Mouse (Mus musculus) regulatory T cell (primary cell): ENCODE measurements around the gene Tsr2.

Experiments
- in situ Hi-C: fragments of 300-600 bp; cut with MboI, MseI; formaldehyde crosslinking; loops from one replicate; pipeline ENCODE4 v1.15.1; 2025; ENCODE audit warnings: high pct_unique_total_duplicates

Tsr2 gene

GRCm38 (mm10) chrX:151096171-151097058, at the start of gene Tsr2:
Tsr2 (minus strand) TSS chrX:151096543.
- in situ Hi-C loops: no loop called here

DNA sequence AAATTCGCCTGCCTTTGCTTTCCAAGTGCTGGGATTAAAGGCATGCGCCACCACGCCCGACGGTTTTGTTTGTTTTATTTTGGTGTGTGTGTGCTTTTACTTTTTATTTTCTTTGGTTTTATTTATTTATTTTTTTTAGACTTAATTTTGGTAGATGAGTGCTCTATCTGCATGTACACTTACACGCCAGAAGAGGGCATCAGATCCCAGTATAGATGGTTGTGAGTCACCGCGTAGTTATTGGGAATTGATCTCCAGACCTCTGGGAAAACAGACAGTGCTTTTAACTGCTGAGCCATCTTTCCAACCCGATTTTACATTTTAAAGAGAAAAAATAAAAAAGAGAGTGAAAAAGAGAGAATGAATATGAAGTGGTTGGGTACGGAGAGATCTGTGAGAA, 36.4 kb upstream of the Tsr2 start:
- in situ Hi-C loops: no loop called here

DNA sequence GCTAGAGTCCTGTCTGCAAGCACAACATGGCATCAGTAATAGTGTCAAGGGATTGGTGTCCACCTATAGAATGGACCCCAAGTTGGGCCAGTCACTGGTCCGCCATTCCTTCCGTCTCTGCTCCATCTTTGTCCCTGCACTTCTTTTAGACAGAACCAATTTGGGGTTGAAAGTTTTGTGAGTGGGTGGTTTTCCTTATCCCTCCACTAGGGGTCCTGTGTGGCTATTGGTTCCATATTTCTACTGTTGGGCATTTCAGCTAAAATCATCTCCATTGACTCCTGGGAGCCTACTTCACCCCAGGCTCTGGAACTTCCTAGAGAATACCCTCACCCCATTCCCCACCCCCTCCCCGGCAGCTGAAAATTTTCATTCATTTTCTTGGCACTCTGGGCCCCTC, 34.1 kb upstream of the Tsr2 start:
- in situ Hi-C loops: no loop called here

DNA sequence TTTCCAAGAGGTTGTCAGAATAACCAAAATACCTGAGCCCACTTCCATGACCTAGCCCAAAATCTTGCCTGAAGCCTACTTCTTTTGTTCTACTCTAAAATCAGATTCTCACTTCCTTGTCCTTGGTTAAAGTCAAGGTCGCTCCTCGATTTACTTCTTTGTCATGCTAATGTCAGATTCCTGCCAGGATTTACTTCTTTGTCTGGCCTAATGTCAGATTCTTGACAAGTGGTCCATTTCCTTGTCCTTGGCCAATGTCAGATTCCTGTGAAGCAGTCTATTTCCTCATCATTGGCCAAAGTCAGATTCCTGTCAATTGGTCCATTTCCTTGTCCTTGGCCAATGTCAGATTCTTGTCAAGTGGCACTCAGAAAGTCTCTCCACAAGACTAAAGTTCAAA, 27.6 kb upstream of the Tsr2 start:
- in situ Hi-C loops: no loop called here

GRCm38 (mm10) chrX:151117432-151117831, 21.1 kb upstream of the Tsr2 start:
- in situ Hi-C loops: no loop called here

- in situ Hi-C loops: no loop called here
Observed at GRCm38 (mm10) chrX:151116795-151117194, 20.5 kb upstream of the Tsr2 start.

DNA sequence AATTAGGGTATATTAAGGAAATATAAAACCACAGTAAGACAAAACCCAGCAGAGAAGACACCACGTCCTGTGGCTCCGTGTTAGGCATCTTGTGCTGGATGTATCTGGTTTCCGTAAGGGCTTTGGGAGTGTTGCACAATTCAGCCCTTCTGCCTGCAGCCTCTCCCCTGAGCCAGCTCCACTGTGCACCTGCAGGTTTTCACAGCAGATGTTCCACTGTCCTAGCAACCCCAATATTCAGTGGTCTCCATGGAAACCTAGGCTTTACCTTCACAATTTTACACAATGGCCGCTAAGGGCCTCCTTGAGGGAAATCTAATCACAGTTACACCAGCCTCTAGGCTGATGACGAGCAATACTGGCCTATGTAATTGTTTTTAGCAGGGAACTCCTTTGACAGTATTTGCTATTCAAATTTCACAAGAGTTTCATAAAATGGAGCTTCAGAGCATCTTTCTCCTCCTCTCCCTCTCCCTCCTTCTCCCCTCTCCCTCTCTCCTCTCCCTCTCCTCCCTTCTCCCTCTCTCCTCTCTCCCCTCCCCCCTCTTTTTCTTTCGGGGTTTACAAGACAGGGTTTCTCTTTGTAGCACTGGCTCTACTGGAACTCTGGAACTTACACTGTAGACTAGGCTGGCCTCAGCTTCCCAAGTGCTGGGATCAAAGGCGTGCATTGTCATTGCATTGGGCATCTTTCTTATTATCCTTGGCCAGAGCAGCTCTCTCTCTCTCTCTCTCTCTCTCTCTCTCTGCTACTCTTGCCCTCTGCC, 11.1 kb upstream of the Tsr2 start:
- in situ Hi-C loops: no loop called here

GRCm38 (mm10) chrX:151087418-151087817, 8.9 kb downstream of the Tsr2 start:
- in situ Hi-C loops: no loop called here

DNA sequence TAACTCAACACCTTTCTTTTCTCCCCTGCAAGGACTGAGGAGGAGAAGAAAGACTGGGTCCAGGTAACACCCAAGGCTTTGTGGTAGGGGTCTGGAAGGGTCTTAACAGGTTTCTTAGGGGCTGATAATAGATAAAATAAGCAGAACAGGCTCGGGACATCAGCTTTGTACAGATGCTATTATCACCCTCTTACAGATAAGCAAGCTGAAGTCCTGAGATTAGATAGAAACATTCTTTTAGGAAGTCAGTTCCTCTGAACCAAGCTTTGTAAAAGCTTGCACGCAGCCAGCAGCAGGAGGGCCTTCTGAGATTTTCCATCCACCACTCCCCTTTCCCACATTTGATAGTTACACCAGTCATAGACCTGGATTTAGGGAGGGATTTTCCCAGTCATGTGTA, 10.7 kb downstream of the Tsr2 start:
- in situ Hi-C loops: no loop called here

- in situ Hi-C loops: no loop called here
Observed at GRCm38 (mm10) chrX:151076941-151077485, 19.3 kb downstream of the Tsr2 start.

DNA sequence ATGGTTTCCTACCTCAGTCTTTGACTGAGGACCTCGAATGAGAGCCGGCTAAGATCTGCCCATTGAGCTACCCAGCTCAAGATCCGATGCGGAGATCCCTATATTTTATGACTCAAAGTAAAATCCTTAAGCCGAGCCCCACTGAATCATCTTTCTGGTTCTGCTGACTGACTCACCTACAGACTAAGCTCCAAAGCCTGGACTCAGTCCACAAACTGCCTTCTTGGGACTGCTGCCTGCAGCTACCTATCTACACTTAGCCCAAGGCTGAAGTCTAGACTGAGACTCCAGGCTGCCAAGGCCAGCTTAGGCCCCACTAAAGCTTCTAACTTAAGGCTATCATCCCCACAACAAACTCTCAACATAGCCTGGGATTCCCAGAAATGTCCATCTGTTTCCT, 20.3 kb downstream of the Tsr2 start:
- in situ Hi-C loops: no loop called here

DNA sequence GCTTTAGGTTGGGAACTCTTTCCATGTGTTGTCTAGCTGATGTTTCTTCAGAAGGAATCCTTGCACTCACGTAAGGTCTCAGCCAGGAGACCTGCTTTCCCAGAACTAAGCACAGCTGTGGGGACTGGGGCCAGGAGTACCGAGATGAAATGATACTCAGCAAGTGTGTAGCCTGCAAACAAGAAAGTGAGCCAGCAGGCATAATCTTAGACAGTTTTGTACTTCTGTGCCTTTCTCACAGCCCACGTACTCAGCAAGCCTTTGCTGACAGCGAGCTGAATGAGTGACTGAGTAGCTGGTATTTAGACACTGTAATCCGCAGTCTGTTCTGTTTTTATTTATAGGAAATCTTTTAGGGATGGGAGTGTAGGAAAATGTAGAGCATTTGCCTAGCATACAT, 28.5 kb downstream of the Tsr2 start:
- in situ Hi-C loops: no loop called here

GRCm38 (mm10) chrX:151066071-151066666, 30.2 kb downstream of the Tsr2 start:
- in situ Hi-C loops: no loop called here

DNA sequence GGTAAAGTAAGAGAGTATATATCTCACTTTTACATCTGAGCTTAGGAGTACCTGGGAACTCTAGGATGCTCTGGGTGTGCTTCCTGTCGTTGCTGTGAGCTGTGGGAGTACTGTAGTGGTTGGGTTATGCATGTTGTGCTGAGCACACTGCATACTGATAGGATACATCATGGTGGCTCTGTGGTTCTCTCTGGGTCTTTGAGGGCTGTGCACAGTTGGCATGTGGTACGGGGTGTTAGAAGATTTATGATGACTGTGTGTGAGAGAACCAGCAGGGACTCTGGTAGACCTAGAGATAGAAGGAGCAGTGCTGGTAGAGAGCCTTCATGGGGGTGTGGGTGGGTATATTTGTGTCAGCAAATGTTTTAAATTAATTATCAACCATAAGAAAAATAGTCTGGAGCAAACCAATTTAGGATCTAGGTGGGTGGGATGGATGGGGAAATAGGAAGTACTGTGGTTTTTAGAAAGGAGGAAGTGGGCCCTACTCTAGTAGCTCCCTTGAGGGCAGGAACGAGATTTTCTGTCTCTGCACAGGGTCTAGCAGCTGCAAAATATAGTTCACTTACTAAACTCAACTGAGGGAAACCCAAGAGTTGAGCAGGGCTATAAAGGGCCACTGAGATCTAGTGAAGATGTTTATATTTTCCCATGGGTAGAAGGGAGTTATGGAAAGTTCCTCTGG, 34.6 kb downstream of the Tsr2 start:
- in situ Hi-C loops: no loop called here

DNA sequence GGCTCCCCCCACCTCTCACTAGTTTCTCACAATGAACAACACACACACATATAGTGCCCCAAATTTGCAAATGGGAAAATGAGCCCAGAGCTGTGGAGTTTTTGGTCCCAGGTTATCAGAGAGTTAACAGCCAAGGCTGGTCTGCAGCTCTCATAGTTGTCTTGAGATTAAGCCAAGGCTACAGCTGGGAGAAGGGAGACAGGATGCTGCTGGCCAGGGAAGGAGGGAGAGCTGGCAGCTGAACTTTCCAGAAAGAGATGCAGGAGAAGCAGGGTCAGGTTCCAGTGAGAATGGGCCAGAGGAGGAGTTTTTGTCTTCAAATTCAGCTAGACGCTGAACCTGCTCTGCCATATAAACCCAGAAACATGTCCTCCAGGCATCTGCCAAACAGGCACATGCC, 37.0 kb downstream of the Tsr2 start:
- in situ Hi-C loops: no loop called here

DNA sequence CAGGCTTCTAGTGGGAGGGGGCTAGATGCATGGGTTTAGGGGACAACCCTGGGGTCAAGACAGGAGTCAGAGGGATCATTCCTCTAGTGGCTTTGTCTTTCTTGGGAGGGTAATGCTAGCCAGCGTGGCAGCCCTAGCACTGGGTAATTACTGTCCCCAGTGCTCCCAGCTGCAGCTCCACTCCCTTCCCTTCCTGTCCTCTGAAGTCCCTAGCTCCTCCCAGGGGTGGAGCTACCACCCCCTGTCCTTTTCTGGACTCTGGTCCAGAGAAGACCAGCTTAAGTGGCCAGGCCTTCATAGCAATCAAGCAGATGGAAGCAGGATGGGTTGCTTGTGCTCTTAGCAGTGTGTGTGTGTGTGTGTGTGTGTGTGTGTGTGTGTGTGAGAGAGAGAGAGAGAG, 40.8 kb downstream of the Tsr2 start:
- in situ Hi-C loops: no loop called here

GRCm38 (mm10) chrX:151054489-151054888, 41.9 kb downstream of the Tsr2 start:
- in situ Hi-C loops: no loop called here

GRCm38 (mm10) chrX:151050337-151050736, 46.0 kb downstream of the Tsr2 start:
- in situ Hi-C loops: no loop called here

DNA sequence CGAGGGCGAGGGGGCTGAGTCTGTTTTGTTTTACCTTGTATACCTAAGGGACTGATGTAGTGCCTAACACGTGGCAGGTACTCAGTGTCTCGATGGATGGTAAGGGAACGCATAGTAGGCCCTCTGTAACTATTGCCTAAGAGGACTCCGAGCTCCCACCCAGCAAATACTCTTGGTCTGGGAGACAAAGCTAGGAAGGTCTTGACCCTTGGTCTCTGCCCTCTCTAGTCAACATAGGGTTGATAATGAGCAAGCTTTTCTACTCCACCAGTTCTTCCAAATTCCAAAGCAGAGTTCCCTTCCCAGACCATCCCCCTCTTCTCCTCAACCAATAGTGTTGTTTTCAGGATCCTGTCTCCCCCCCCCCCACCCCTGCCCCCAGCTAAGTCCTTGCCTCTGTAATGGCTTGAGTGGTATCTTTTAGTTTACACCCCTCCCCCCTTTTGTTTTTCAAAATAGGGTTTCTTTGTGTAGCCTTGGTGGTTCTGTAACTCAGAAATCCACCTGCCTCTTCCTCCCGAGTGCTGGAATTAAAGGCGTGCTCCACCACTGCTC, 46.6 kb downstream of the Tsr2 start:
- in situ Hi-C loops: no loop called here

DNA sequence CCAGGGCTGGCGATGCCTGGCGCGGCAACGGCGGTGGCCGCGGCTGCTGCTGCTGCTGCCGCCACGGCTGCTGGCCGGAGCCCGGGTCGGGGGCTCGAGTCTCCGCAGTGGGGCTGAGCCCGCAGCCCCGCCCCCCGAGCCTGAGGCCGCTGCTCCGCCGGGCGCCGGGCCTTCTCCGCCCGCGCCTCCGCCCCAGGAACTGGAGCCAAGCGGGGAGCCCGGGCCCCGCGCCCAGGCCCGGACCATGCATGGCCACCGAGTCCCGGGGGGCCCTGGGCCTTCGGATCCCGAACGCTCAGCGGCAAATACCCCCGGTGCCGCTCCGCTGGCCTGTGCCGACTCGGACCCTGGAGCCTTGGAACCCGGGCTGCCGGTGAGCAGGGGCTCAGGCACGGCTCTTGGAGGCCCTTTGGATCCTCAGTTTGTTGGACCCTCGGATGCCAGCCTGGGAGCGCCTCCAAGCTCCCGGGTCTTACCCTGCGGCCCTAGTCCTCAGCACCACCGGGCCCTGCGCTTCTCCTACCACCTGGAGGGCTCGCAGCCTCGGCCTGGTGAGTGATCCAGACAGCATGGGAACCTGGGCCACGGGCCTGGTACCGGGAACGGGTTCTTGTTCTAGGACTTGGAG, 48.8 kb downstream of the Tsr2 start:
- in situ Hi-C loops: no loop called here
